Mouse (Mus musculus): ENCODE measurements around the gene Trp73. TPM values are rescaled to one million over a fixed set of nuclear protein-coding genes. Genes with fewer than 3 reads are reported as not detected.

The Trp73 gene
- total and polyA plus RNA-seq, 2 experiments from 2014 or later, result not detected

DNA sequence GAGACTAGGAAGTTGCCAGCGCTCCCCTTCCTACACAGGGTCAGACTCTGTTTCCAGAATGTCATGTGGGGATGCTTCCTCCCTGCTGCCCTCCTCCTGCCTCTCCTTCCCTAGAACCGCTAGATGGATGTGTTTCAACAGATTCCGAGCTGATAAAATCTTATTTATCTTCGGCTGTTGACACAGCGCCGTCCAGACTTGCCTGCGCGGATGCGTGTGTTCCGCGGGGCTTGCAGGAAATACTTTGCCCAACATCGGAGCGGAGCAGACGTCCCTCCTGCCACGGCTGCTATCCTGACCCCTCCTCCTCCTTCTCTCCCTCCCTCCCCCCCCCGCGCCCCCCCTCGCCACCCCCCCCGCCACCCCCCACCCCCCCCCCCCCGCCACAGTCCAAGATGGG, 68.5 kb downstream of the Trp73 start:
- TF ChIP-seq CTCF (IDR thresholded peaks at IDR 0.05; ENCODE audit: low read depth), result no peak
- Histone ChIP-seq H3K27ac (ENCODE audit: low read depth) (no peak overlapping the region), H3K27me3 (ENCODE audit: control insufficient read depth, insufficient read depth, low read length) (peaks cover 35% of the 10 kb centered on the region), H3K4me2 (ENCODE audit: low read depth, low read length) (no peak overlapping the region), H3K4me1 (ENCODE audit: control insufficient read depth, insufficient read depth) (no peaks in the 10 kb centered on the region), H3K9me3 (replicated peaks; ENCODE audit: control insufficient read depth, low read length) (no peaks in the 10 kb centered on the region), H3K9ac (replicated peaks; ENCODE audit: low read depth, low read length) (no peak overlapping the region), H3K4me3 (ENCODE audit: low read depth, low read length) (no peak overlapping the region), H3K36me3 (replicated peaks; ENCODE audit: control insufficient read depth, insufficient read depth, low read length) (no peaks in the 10 kb centered on the region)
- 2% methylated on average over 15 of the region's 20 CpGs for WGBS
- ATAC-seq (ENCODE audit: insufficient read depth, low read depth), result no peak
- no peak for DNase-seq (ENCODE audit: low spot score)

DNA sequence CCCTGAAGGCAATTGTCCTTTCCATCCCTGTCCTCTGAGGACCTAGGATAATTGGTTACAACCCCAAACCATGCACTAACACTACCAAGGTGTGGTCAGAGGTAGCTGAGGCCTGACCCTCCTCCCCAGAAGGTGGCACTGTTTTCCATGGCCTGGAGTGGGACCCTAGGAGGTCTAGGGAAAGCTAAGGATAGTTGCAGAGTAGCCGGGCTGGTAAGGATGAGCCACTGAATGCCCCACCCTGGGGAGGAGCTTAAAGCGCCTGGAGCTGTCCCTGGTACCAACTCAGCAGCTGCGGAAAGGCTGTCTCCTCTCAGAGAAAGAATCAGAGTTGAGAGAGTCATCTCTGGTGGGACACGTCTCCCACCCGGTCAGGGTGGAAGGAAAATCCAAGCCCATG, 69.1 kb downstream of the Trp73 start:
- H3K36me3 ChIP-seq (replicated peaks; ENCODE audit: control insufficient read depth, insufficient read depth, low read length), result no peaks in the 10 kb centered on the region
- no peak for DNase-seq (ENCODE audit: low spot score)
- ATAC-seq (ENCODE audit: insufficient read depth, low read depth), result peak; percentile 38; the same call in 1 of the 2 replicates
- TF ChIP-seq CTCF (IDR thresholded peaks at IDR 0.05; ENCODE audit: low read depth) (peak; percentile 26), EP300 (IDR thresholded peaks at IDR 0.05; ENCODE audit: low read depth) (no peak)
- peaks cover 35% of the 10 kb centered on the region for H3K27me3 ChIP-seq (ENCODE audit: control insufficient read depth, insufficient read depth, low read length)
- H3K27ac ChIP-seq (ENCODE audit: low read depth), result no peak overlapping the region
- WGBS, result 0% methylated on average over 5 of the region's 5 CpGs
- H3K9ac ChIP-seq (replicated peaks; ENCODE audit: low read depth, low read length), result no peak overlapping the region
- no peaks in the 10 kb centered on the region for H3K9me3 ChIP-seq (replicated peaks; ENCODE audit: control insufficient read depth, low read length)
- H3K4me1 ChIP-seq (ENCODE audit: control insufficient read depth, insufficient read depth), result no peaks in the 10 kb centered on the region
- H3K4me2 ChIP-seq (ENCODE audit: low read depth, low read length), result no peak overlapping the region
- no peak overlapping the region for H3K4me3 ChIP-seq (ENCODE audit: low read depth, low read length)

GRCm38 (mm10) chr4:154064827-154065773, 74.9 kb downstream of the Trp73 start:
- Histone ChIP-seq H3K9ac (replicated peaks; ENCODE audit: low read depth, low read length) (no peak overlapping the region), H3K4me2 (ENCODE audit: low read depth, low read length) (no peak overlapping the region), H3K27ac (ENCODE audit: low read depth) (no peak overlapping the region), H3K4me1 (ENCODE audit: control insufficient read depth, insufficient read depth) (no peaks in the 10 kb centered on the region), H3K4me3 (ENCODE audit: low read depth, low read length) (no peak overlapping the region), H3K9me3 (replicated peaks; ENCODE audit: control insufficient read depth, low read length) (no peaks in the 10 kb centered on the region), H3K27me3 (ENCODE audit: control insufficient read depth, insufficient read depth, low read length) (peaks cover 7% of the 10 kb centered on the region; the same call in 1 of the 2 replicates), H3K36me3 (replicated peaks; ENCODE audit: control insufficient read depth, insufficient read depth, low read length) (no peaks in the 10 kb centered on the region)
- TF ChIP-seq CTCF (IDR thresholded peaks at IDR 0.05; ENCODE audit: low read depth) (peak; percentile 95), EP300 (IDR thresholded peaks at IDR 0.05; ENCODE audit: low read depth) (no peak)
- DNase-seq (ENCODE audit: low spot score), result peak; percentile 67
- 52% methylated on average over 14 of the region's 14 CpGs for WGBS
- peak; percentile 31; the same call in 1 of the 2 replicates for ATAC-seq (ENCODE audit: insufficient read depth, low read depth)

- Histone ChIP-seq H3K27ac (ENCODE audit: low read depth) (no peak overlapping the region), H3K27me3 (ENCODE audit: control insufficient read depth, insufficient read depth, low read length) (no peaks in the 10 kb centered on the region), H3K4me1 (ENCODE audit: control insufficient read depth, insufficient read depth) (no peaks in the 10 kb centered on the region), H3K9me3 (replicated peaks; ENCODE audit: control insufficient read depth, low read length) (no peaks in the 10 kb centered on the region), H3K4me3 (ENCODE audit: low read depth, low read length) (no peak overlapping the region), H3K9ac (replicated peaks; ENCODE audit: low read depth, low read length) (no peak overlapping the region), H3K4me2 (ENCODE audit: low read depth, low read length) (no peak overlapping the region), H3K36me3 (replicated peaks; ENCODE audit: control insufficient read depth, insufficient read depth, low read length) (no peaks in the 10 kb centered on the region)
- TF ChIP-seq EP300 (IDR thresholded peaks at IDR 0.05; ENCODE audit: low read depth) (no peak), CTCF (IDR thresholded peaks at IDR 0.05; ENCODE audit: low read depth) (no peak)
- 53% methylated on average over 4 of the region's 4 CpGs for WGBS
- no peak for DNase-seq (ENCODE audit: low spot score)
- no peak for ATAC-seq (ENCODE audit: insufficient read depth, low read depth)
Measured at GRCm38 (mm10) chr4:154057696-154058095, 82.3 kb downstream of the Trp73 start.

DNA sequence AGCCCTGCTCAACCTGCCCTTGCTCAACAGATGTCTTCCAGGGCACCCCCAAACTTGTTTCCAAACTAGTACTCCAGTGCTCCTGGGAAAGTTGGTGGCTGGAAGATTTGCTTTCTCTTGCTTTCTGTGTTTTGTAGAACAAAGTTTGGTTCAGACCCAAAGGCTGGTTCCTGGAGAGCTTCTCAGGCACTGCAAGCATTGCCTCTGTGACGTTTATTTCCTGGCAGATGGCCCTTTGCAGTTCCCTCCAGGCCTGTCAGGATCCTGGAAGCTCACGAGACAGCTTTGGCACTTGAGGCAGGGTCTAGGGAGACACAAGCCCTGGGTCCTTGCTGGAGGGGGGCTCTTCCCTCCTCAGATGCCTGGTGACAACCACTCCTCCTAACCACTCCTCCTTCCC, 83.3 kb downstream of the Trp73 start:
- DNase-seq (ENCODE audit: low spot score) (no peak), ATAC-seq (ENCODE audit: insufficient read depth, low read depth) (no peak)
- no peak for TF ChIP-seq EP300 (IDR thresholded peaks at IDR 0.05; ENCODE audit: low read depth)
- WGBS, result 27% methylated on average over 2 of the region's 2 CpGs
- Histone ChIP-seq H3K4me3 (ENCODE audit: low read depth, low read length) (no peak overlapping the region), H3K4me2 (ENCODE audit: low read depth, low read length) (no peak overlapping the region), H3K27ac (ENCODE audit: low read depth) (0 out of 2 replicates have a peak overlapping the region, but pooled peaks have one; percentile 9), H3K27me3 (ENCODE audit: control insufficient read depth, insufficient read depth, low read length) (no peaks in the 10 kb centered on the region), H3K9me3 (replicated peaks; ENCODE audit: control insufficient read depth, low read length) (no peaks in the 10 kb centered on the region), H3K4me1 (ENCODE audit: control insufficient read depth, insufficient read depth) (no peaks in the 10 kb centered on the region), H3K9ac (replicated peaks; ENCODE audit: low read depth, low read length) (no peak overlapping the region), H3K36me3 (replicated peaks; ENCODE audit: control insufficient read depth, insufficient read depth, low read length) (no peaks in the 10 kb centered on the region)

All from heart, postnatal 0 days (tissue).